Mouse (Mus musculus): ENCODE data around the gene Nf1.
A peak's percentile ranks its signal among the peaks of the same experiment; 100 is the strongest.

Gene Nf1

GRCm38 (mm10) chr11:79329585-79329984, 9.9 kb upstream of the Nf1 start:
- no peak for DNase-seq

GRCm38 (mm10) chr11:79335077-79335476, 4.4 kb upstream of the Nf1 start:
- no peak for DNase-seq

DNA sequence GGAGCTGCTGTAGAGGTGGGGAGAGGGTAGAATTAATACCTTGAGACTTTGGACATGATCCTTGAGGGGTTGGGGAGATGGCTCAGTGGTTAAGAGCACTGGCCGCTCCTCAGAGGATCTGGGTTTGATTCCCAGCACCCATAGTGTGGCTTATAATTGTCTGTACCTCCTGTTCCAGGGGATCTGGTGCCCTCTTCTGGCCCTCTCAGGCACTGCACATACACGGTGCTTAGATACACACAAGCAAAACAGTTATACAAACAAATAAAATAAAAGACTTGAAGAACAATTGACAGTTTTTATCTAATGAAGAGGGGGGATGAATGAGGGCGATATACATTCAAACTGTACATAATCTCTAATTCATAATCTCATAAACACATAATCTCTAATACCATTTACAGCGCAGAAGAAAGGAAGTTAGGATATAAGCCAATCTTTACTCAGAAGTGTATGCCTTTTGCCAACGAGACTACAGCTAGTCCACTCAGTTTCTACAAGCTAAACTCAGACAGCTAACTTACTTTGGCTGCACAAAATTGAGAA, 2.7 kb upstream of the Nf1 start:
- no peak for DNase-seq

- DNase-seq: no peak
Measured at GRCm38 (mm10) chr11:79338621-79339020, 872 bp upstream of the Nf1 start.

DNA sequence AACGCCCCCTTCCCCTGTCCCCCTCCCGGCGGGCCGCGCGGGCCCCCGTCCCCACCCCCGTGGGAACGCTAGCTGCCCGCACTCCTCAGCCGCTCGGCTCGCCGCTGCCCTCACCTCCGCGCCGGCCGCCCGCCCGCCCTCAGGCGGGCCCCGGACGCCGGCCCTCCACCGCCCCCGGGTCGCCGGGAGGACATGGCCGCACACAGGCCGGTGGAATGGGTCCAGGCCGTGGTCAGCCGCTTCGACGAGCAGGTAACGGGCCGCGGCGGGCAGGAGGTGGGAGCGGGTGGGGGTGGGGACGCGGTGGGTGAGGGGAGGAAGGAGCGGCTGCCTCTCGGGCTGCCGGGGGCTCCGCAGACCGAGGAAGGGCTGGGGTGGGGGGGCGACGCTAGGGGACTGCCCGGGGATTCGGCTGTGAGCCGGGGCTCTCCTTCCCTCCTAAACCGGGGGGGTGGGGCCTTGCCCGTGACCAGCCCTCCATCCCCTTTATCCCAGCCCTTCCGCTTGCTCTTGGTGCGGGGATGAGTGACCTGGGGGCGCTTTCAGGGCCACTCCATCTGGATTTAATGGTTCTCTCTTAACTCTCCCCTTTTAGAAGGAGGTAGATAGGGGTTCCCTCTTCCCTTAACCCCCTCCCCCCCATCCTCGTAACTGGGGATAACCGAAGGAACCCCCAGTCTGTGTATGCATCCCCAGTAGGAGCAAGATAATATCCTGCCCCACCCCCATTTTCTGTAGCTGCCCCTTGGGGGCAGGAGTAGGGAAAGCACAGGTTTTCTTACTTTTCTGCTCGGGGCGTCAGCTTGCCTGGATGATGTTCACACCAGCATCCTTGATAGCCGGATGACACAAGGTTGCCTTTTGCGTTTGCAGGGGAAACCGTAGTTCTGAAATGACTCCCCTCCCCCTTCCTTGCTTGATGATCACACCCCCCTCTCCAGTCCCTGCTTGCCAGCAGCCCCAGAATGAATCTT, 602 bp downstream of the Nf1 start:
- DNase-seq: peak; percentile 25 to 41

GRCm38 (mm10) chr11:79356995-79357394, 17.5 kb downstream of the Nf1 start:
- DNase-seq: no peak

DNA sequence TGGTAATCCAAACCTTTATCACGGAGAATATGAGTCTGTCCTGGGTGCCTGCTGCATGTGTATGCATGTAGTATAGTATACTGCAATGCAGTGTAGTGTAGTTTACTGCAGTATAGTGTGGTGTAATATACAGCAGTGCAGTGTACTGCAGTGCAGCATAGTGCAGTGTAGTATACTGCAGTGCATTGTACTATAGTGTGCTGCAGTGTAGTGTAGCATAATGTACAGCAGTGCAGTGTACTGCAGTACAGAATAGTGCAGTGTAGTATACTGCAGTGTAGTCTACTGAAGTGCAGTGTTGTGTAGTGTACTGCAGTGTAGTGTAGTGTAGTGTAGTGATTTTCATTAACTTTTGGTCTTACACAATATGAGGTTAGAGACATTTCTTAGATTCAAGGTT, 17.9 kb downstream of the Nf1 start:
- DNase-seq: no peak

DNA sequence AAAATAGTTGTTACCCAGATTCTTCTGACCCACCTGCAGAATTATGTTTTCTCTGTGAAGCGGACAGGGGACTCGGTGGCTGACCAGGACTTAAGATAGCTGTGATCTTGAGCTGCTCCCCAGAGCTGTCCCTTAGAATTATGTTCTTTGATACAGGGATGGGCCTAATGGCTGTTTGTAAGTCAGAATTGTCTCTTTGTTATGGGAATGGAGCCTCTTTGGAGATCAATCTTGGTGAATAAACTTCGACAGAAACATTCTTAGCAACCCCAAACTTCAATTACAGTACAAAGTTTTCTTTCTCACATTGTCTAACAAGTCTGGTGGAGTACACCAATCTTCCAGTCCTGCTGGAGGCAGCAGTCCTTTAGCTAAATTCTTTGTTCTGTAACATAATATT, 25.5 kb downstream of the Nf1 start:
- no peak for DNase-seq

- DNase-seq: no peak
Measured at GRCm38 (mm10) chr11:79366284-79366683, 26.8 kb downstream of the Nf1 start.

GRCm38 (mm10) chr11:79373031-79373430, 33.5 kb downstream of the Nf1 start:
- no peak for DNase-seq

DNA sequence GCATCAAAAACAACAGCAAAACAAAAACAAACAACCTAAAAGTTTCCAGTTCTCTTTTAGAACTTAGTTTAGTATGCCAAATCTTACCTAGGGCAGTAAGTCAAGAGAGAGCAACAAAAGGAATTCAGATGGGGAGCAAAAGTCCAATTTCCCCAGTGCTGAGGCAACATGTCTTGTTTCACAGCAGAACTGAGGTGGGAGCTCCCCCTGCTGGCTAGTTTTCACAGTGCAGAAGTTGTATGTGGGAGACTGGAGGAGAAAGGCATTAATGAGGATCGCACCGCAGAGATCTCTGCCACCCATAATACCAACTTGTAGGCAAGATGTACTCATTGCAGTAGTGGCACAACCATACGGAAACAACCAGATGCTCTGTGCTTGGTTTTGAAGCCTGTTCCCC, 58.8 kb downstream of the Nf1 start:
- peak; percentile 79 to 85 for DNase-seq

- DNase-seq: peak; percentile 7 to 24
Measured at GRCm38 (mm10) chr11:79403625-79404319, 64.3 kb downstream of the Nf1 start.

GRCm38 (mm10) chr11:79413761-79414513, 74.4 kb downstream of the Nf1 start:
- DNase-seq: peak in 1 of 2 experiments; percentile 7

- DNase-seq: no peak
Measured at GRCm38 (mm10) chr11:79422496-79422895, 83.0 kb downstream of the Nf1 start.

DNA sequence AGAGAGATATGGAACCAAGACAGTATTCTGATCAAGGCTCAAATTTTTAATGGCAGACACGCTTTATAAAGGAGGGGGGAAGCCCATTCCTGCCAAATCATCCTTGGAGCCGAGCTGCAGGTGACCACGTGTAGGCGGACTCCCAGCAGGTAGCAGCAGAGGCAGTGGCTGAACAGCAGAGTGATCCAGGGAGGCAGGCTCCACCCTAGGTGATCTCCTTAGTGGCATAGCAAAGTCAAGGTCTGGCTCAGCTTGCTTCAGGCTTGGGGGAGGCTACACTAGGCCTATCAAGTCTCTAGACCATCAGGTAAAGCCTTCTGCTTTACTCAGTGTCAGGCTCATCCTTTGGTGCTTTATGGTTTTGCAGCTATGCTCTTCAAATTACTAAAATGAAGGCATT, 87.1 kb downstream of the Nf1 start:
- DNase-seq: no peak

DNA sequence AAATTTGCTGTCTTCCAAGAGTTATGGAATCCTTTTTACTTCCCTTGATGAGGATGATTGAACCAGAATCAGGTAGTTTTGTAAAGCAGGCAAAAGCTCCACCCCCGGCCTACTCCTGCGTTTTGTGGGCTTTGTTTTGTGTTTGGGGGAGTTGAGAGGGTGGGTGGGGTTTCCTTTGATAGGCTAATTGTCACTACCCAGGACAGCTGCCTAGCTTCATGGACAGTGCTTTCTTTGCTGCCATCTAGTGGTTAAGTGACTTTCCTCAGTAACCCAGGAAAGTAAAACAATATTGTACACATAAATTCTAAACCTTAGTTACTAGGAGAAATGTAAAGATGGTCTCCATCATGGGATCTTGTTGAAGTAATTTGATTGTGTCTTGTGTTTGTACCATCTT, 88.1 kb downstream of the Nf1 start:
- peak in 1 of 2 experiments; percentile 51 for DNase-seq

DNA sequence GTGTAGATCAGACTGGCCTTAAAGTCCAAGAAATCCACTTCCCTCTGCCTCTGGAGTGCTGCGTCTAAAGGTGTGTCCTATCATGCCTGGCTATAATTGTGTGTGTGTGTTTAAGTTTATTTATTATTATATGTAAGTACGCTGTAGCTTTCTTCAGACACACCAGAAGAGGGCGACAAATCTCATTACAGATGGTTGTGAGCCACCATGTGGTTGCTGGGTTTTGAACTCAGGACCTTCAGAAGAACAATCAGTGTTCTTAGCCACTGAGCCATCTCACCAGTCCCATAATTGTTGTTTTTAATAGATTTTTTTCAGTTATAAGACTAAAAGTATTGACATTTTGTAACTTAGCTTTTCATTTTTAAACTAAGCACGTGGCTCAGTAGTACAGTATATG, 95.8 kb downstream of the Nf1 start:
- no peak for DNase-seq

GRCm38 (mm10) chr11:79448361-79448760, 108.9 kb downstream of the Nf1 start:
- DNase-seq: no peak

DNA sequence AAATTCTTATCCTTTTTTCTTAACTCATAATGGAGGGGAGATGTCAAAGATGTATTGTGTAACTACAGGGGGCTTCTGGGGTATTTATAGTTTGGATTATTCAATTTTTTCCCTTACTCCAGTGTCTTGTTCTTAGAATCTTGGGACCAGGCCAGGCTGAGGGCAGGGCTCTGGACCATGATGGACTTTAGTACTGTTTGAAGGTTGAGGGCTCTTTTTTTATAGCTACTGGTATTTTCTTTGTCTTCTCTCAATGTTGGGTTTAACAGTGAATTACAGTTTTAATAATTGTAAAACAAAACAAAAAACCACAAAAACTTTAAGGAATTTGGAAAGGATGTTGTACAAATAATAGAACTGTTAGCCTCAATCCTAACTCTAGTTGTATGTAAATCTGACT, 113.5 kb downstream of the Nf1 start:
- DNase-seq: no peak

GRCm38 (mm10) chr11:79457928-79458327, 118.4 kb downstream of the Nf1 start:
- no peak for DNase-seq

- no peak for DNase-seq
Measured at GRCm38 (mm10) chr11:79459846-79460245, 120.4 kb downstream of the Nf1 start.

- DNase-seq: no peak
Measured at GRCm38 (mm10) chr11:79460756-79461450, 121.4 kb downstream of the Nf1 start.

Data from lung, adult 18-20 months (tissue).